Mouse (Mus musculus): ENCODE data around the gene Insc.

GRCm38 (mm10) chr7:114873315-114874012 is 130.0 kb downstream of the Insc start:
- TF ChIP-seq CTCF (conservative IDR thresholded peaks at IDR 0.05; ENCODE audit: low read length) = no peak
- TF ChIP-seq POU5F1 (IDR thresholded peaks at IDR 0.05; ENCODE audit: borderline replicate concordance, low read length) = no peak
- TF ChIP-seq NANOG (IDR thresholded peaks at IDR 0.05; ENCODE audit: borderline replicate concordance, low read length) = no peak
